Mouse (Mus musculus): Measurements from ENCODE around the gene Spn. TPM values are rescaled to one million over a fixed set of nuclear protein-coding genes. Genes with fewer than 3 reads are reported as not detected.

Spn gene
- total and polyA plus RNA-seq, 2 experiments from 2014 or later: 0.10 to 0.19 TPM

DNA sequence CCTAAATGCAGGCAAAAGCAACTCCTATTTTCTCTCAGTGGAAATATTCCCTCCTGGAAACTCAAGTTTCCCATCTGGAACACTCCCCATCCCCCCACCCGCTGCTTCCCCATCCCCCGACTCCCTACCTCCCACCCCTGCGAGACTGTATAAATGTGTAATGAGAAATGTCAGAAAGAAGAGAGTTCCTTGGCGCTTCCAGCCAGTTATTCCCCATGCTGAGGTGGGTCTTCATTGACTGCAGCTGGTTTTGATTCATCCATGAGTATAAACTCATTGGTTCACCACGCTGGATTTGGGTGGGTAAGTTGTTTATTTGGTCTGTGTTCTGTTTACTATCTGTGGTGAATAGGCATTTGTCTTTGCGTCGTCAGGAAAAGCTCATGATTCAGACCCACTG, 41.2 kb downstream of the Spn start:
- Histone ChIP-seq H3K27ac (ENCODE audit: low read depth) (no peak overlapping the region), H3K27me3 (ENCODE audit: control insufficient read depth, insufficient read depth, low read length) (no peaks in the 10 kb centered on the region), H3K4me2 (ENCODE audit: low read depth, low read length) (no peak overlapping the region), H3K4me3 (ENCODE audit: low read depth, low read length) (no peak overlapping the region), H3K9ac (replicated peaks; ENCODE audit: low read depth, low read length) (no peak overlapping the region), H3K9me3 (replicated peaks; ENCODE audit: control insufficient read depth, low read length) (no peaks in the 10 kb centered on the region), H3K4me1 (ENCODE audit: control insufficient read depth, insufficient read depth) (no peaks in the 10 kb centered on the region), H3K36me3 (replicated peaks; ENCODE audit: control insufficient read depth, insufficient read depth, low read length) (no peaks in the 10 kb centered on the region)
- WGBS: 74% methylated on average over 7 of the region's 7 CpGs
- ATAC-seq (ENCODE audit: insufficient read depth, low read depth) (no peak), DNase-seq (ENCODE audit: low spot score) (no peak)
- TF ChIP-seq EP300 (IDR thresholded peaks at IDR 0.05; ENCODE audit: low read depth) (no peak), CTCF (IDR thresholded peaks at IDR 0.05; ENCODE audit: low read depth) (no peak)

- ATAC-seq (ENCODE audit: insufficient read depth, low read depth) (no peak), DNase-seq (ENCODE audit: low spot score) (no peak)
- Histone ChIP-seq H3K4me1 (ENCODE audit: control insufficient read depth, insufficient read depth) (peaks cover 6% of the 10 kb centered on the region; the same call in 1 of the 2 replicates), H3K4me3 (ENCODE audit: low read depth, low read length) (no peak overlapping the region), H3K9me3 (replicated peaks; ENCODE audit: control insufficient read depth, low read length) (no peaks in the 10 kb centered on the region), H3K27ac (ENCODE audit: low read depth) (no peak overlapping the region), H3K27me3 (ENCODE audit: control insufficient read depth, insufficient read depth, low read length) (no peaks in the 10 kb centered on the region), H3K36me3 (replicated peaks; ENCODE audit: control insufficient read depth, insufficient read depth, low read length) (no peaks in the 10 kb centered on the region), H3K4me2 (ENCODE audit: low read depth, low read length) (no peak overlapping the region), H3K9ac (replicated peaks; ENCODE audit: low read depth, low read length) (no peak overlapping the region)
- TF ChIP-seq CTCF (IDR thresholded peaks at IDR 0.05; ENCODE audit: low read depth) (no peak), EP300 (IDR thresholded peaks at IDR 0.05; ENCODE audit: low read depth) (no peak)
- 73% methylated on average over 3 of the region's 3 CpGs for whole genome bisulfite sequencing
Measured at GRCm38 (mm10) chr7:127093914-127094313, 43.7 kb downstream of the Spn start.

- no peak for TF ChIP-seq CTCF (IDR thresholded peaks at IDR 0.05; ENCODE audit: low read depth)
- Histone ChIP-seq H3K9me3 (replicated peaks; ENCODE audit: control insufficient read depth, low read length) (no peaks in the 10 kb centered on the region), H3K27ac (ENCODE audit: low read depth) (peak within 1 kb of the TSS; percentile 60; the same call in 1 of the 2 replicates), H3K9ac (replicated peaks; ENCODE audit: low read depth, low read length) (no peak within 1 kb of the TSS; the same call in 1 of the 2 replicates), H3K4me1 (ENCODE audit: control insufficient read depth, insufficient read depth) (peaks cover 9% of the 10 kb centered on the region; the same call in 1 of the 2 replicates), H3K4me2 (ENCODE audit: low read depth, low read length) (peak within 1 kb of the TSS; percentile 32; the same call in 1 of the 2 replicates), H3K4me3 (ENCODE audit: low read depth, low read length) (peak within 1 kb of the TSS; percentile 30; the same call in 1 of the 2 replicates), H3K27me3 (ENCODE audit: control insufficient read depth, insufficient read depth, low read length) (no peaks in the 10 kb centered on the region), H3K36me3 (replicated peaks; ENCODE audit: control insufficient read depth, insufficient read depth, low read length) (no peaks in the 10 kb centered on the region)
- ATAC-seq (ENCODE audit: insufficient read depth, low read depth) (no peak), DNase-seq (ENCODE audit: low spot score) (no peak)
- WGBS: 62% methylated on average over 16 of the region's 16 CpGs
Measured at GRCm38 (mm10) chr7:127091114-127091896, 46.3 kb downstream of the Spn start, which contains the start of gene AI467606. AI467606 (plus strand) TSS chr7:127091359.

- H3K4me2 ChIP-seq (ENCODE audit: low read depth, low read length): peak overlapping the region; percentile 31; the same call in 1 of the 2 replicates
- H3K27ac ChIP-seq (ENCODE audit: low read depth): peak overlapping the region; percentile 60; the same call in 1 of the 2 replicates
- H3K4me3 ChIP-seq (ENCODE audit: low read depth, low read length): no peak overlapping the region
- TF ChIP-seq EP300 (IDR thresholded peaks at IDR 0.05; ENCODE audit: low read depth) (no peak), CTCF (IDR thresholded peaks at IDR 0.05; ENCODE audit: low read depth) (no peak)
- no peak overlapping the region for H3K9ac ChIP-seq (replicated peaks; ENCODE audit: low read depth, low read length)
- 79% methylated on average over 20 of the region's 20 CpGs for WGBS
- H3K9me3 ChIP-seq (replicated peaks; ENCODE audit: control insufficient read depth, low read length): no peaks in the 10 kb centered on the region
- ATAC-seq (ENCODE audit: insufficient read depth, low read depth) (no peak), DNase-seq (ENCODE audit: low spot score) (no peak)
- H3K36me3 ChIP-seq (replicated peaks; ENCODE audit: control insufficient read depth, insufficient read depth, low read length): no peaks in the 10 kb centered on the region
- H3K4me1 ChIP-seq (ENCODE audit: control insufficient read depth, insufficient read depth): peaks cover 9% of the 10 kb centered on the region; the same call in 1 of the 2 replicates
- no peaks in the 10 kb centered on the region for H3K27me3 ChIP-seq (ENCODE audit: control insufficient read depth, insufficient read depth, low read length)
Measured at GRCm38 (mm10) chr7:127090154-127091113, 47.2 kb downstream of the Spn start.

All from heart, postnatal 0 days (tissue).